Mouse (Mus musculus): ENCODE results near the gene Eif4a3.
A peak's percentile ranks its signal among the peaks of the same experiment; 100 is the strongest.

DNA sequence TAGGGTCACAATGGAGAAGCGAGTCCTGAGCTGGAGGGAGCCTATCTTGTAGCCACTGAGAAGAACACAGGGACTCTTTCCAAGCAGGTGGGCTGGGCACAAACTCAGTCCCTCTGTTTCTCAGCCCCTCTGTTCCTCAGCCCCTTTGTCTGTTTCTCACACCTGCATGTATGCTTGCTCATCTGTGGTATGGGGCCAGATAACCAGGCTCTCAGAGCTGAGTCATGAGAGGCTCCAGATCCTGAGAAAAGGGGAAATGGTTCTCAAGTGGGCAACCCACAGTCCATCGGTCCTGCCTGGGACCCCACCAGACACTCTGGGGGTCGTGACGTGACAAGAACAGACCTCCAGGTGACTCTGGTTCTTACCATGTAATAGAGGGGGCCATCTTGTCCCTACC is 47.2 kb upstream of the Eif4a3 start:
- TF ChIP-seq TCF12 (IDR thresholded peaks at IDR 0.05; ENCODE audit: low read depth, low read length): peak; percentile 76
- TF ChIP-seq CTCF (IDR thresholded peaks at IDR 0.05 in 2 of 3, conservative IDR thresholded peaks at IDR 0.05 in 1 of 3; ENCODE audit: control insufficient read depth in 1 of 3, insufficient read depth in 1 of 3, low read depth in 2 of 3, low read length in 3 of 3, poor library complexity in 1 of 3, severe bottlenecking in 1 of 3): no peak
